Mouse (Mus musculus) midbrain, embryonic 16.5 days (tissue): Measurements from ENCODE around the gene Clcn3. TPM values are rescaled to one million over a fixed set of nuclear protein-coding genes. Genes with fewer than 3 reads are reported as not detected.
A peak's percentile ranks its signal among the peaks of the same experiment; 100 is the strongest.

ENCODE experiments used
- ATAC-seq: fragments of 200-750 bp; cut with Nextera tagmentation; 2 replicates; pipeline ENCODE4 v1.8.0; 2017; ENCODE audit warnings: moderate TSS enrichment
- H3K27ac ChIP-seq: fragments of 300-500 bp; sonication (generic); 2 replicates; pipeline ENCODE4 v1.5.1; 2014; ENCODE audit warnings: mild to moderate bottlenecking, low read length, mixed read lengths
- H3K27me3 ChIP-seq: fragments of 300-500 bp; sonication (generic); 2 replicates; pipeline ENCODE4 v1.6.1; 2014; ENCODE audit warnings: low read depth, low read length, mixed read lengths; ENCODE audit not compliant: control insufficient read depth, insufficient read depth
- H3K36me3 ChIP-seq: fragments of 300-500 bp; sonication (generic); 2 replicates; pipeline ENCODE4 v1.6.1; 2014; ENCODE audit warnings: mild to moderate bottlenecking, low read length, moderate library complexity, mixed read lengths; ENCODE audit not compliant: control insufficient read depth, insufficient read depth
- H3K4me1 ChIP-seq: fragments of 300-500 bp; sonication (generic); 2 replicates; pipeline ENCODE4 v1.6.1; 2014; ENCODE audit warnings: mild to moderate bottlenecking, low read length, mixed read lengths; ENCODE audit not compliant: control insufficient read depth, insufficient read depth
- H3K4me2 ChIP-seq: fragments of 300-500 bp; sonication (generic); 2 replicates; pipeline ENCODE4 v1.6.1; 2014; ENCODE audit warnings: mild to moderate bottlenecking, low read length, mixed read lengths
- H3K4me3 ChIP-seq: fragments of 300-500 bp; sonication (generic); 2 replicates; pipeline ENCODE4 v1.5.1; 2014; ENCODE audit warnings: low read depth, mild to moderate bottlenecking, low read length, moderate library complexity, mixed read lengths
- H3K9ac ChIP-seq: fragments of 300-500 bp; sonication (generic); 2 replicates; pipeline ENCODE4 v1.6.1; 2014; ENCODE audit warnings: low read depth, low read length, mixed read lengths
- H3K9me3 ChIP-seq: fragments of 300-500 bp; sonication (generic); replicated peaks from 2 replicates; pipeline ENCODE4 v1.6.1; 2014; ENCODE audit warnings: mild to moderate bottlenecking, low read length, mixed read lengths; ENCODE audit not compliant: control insufficient read depth, poor library complexity, severe bottlenecking
- WGBS: fragments of 180-500 bp; shearing (Covaris S2); extraction: QIAGEN DNeasy Blood & Tissue Kit; methylation state at CpG from one replicate; pipeline ENCODE4 v1.1.7; 2014; 5-methylcytosine and 5-hydroxymethylcytosine counted together
- polyA plus RNA-seq: library from polyadenylated mRNA; unstranded; fragments of >200 nt; fragmentation: Nextera tagmentation; extraction: Ambion mirVana; gene quantifications from 2 replicates; pipeline ENCODE4 v1.2.1, GENCODE M21; 2015

Gene Clcn3
- polyA plus RNA-seq, 1 experiment from 2014 or later, result 78.4 TPM

GRCm38 (mm10) chr8:60962763-60963162, 20.3 kb downstream of the Clcn3 start:
- Histone ChIP-seq H3K4me1 (no peaks in the 10 kb centered on the region), H3K27ac (no peak overlapping the region), H3K9ac (no peak overlapping the region), H3K27me3 (no peaks in the 10 kb centered on the region), H3K36me3 (no peaks in the 10 kb centered on the region), H3K4me2 (no peak overlapping the region), H3K4me3 (no peak overlapping the region), H3K9me3 (no peaks in the 10 kb centered on the region)
- no peak for ATAC-seq
- WGBS, result 94% methylated on average over 3 of the region's 3 CpGs

- WGBS, result 95% methylated on average over 7 of the region's 7 CpGs
Measured at GRCm38 (mm10) chr8:60956847-60957246, 26.3 kb downstream of the Clcn3 start.

GRCm38 (mm10) chr8:60954281-60955014, 28.7 kb downstream of the Clcn3 start:
- ATAC-seq, result peak; percentile 99
- 1% methylated on average over 15 of the region's 15 CpGs for WGBS
- Histone ChIP-seq H3K9me3 (no peaks in the 10 kb centered on the region), H3K27me3 (no peaks in the 10 kb centered on the region), H3K36me3 (no peaks in the 10 kb centered on the region), H3K4me2 (peak overlapping the region; percentile 69), H3K4me3 (peak overlapping the region; percentile 49), H3K27ac (peak overlapping the region; percentile 96), H3K4me1 (peaks cover 8% of the 10 kb centered on the region), H3K9ac (peak overlapping the region; percentile 72)

More at GRCm38 (mm10) chr8:60956847-60957246, 26.3 kb downstream of the Clcn3 start:
- H3K36me3 ChIP-seq, result no peaks in the 10 kb centered on the region
- H3K4me1 ChIP-seq, result peaks cover 8% of the 10 kb centered on the region; the same call in 1 of the 2 replicates
- H3K9me3 ChIP-seq, result no peaks in the 10 kb centered on the region
- no peak overlapping the region for H3K27ac ChIP-seq
- no peak overlapping the region for H3K4me2 ChIP-seq
- no peaks in the 10 kb centered on the region for H3K27me3 ChIP-seq
- no peak overlapping the region for H3K9ac ChIP-seq
- H3K4me3 ChIP-seq, result no peak overlapping the region
- no peak for ATAC-seq

- Histone ChIP-seq H3K9ac (no peak overlapping the region), H3K4me2 (peak overlapping the region; percentile 43), H3K4me3 (peak overlapping the region; percentile 9; the same call in 1 of the 2 replicates), H3K27ac (no peak overlapping the region), H3K9me3 (no peaks in the 10 kb centered on the region), H3K4me1 (peaks cover 8% of the 10 kb centered on the region), H3K36me3 (no peaks in the 10 kb centered on the region), H3K27me3 (no peaks in the 10 kb centered on the region)
- WGBS, result 45% methylated on average over 5 of the region's 5 CpGs
- no peak for ATAC-seq
Measured at GRCm38 (mm10) chr8:60952803-60953202, 30.3 kb downstream of the Clcn3 start.

- no peak for ATAC-seq
- Histone ChIP-seq H3K4me2 (no peak overlapping the region), H3K36me3 (no peaks in the 10 kb centered on the region), H3K9ac (no peak overlapping the region), H3K27ac (no peak overlapping the region), H3K4me3 (no peak overlapping the region), H3K27me3 (no peaks in the 10 kb centered on the region), H3K4me1 (peaks cover 8% of the 10 kb centered on the region), H3K9me3 (no peaks in the 10 kb centered on the region)
- whole genome bisulfite sequencing, result 91% methylated on average over 1 of the region's 1 CpGs
Measured at GRCm38 (mm10) chr8:60951757-60952156, 31.3 kb downstream of the Clcn3 start.

- no peaks in the 10 kb centered on the region for H3K9me3 ChIP-seq
- no peaks in the 10 kb centered on the region for H3K36me3 ChIP-seq
- WGBS, result 58% methylated on average over 4 of the region's 4 CpGs
- no peak overlapping the region for H3K9ac ChIP-seq
- no peak overlapping the region for H3K4me3 ChIP-seq
- H3K27ac ChIP-seq, result no peak overlapping the region
- peaks cover 8% of the 10 kb centered on the region for H3K4me1 ChIP-seq
- H3K27me3 ChIP-seq, result no peaks in the 10 kb centered on the region
- no peak overlapping the region for H3K4me2 ChIP-seq
- no peak for ATAC-seq
Measured at GRCm38 (mm10) chr8:60951271-60951670, 31.8 kb downstream of the Clcn3 start.

GRCm38 (mm10) chr8:60949859-60950258, 33.2 kb downstream of the Clcn3 start:
- peaks cover 8% of the 10 kb centered on the region for H3K4me1 ChIP-seq
- no peak overlapping the region for H3K9ac ChIP-seq
- no peaks in the 10 kb centered on the region for H3K36me3 ChIP-seq
- H3K27me3 ChIP-seq, result no peaks in the 10 kb centered on the region
- ATAC-seq, result no peak
- no peak overlapping the region for H3K4me2 ChIP-seq
- no peak overlapping the region for H3K4me3 ChIP-seq
- H3K9me3 ChIP-seq, result no peaks in the 10 kb centered on the region
- WGBS, result 74% methylated on average over 4 of the region's 4 CpGs
- H3K27ac ChIP-seq, result no peak overlapping the region

- Histone ChIP-seq H3K4me1 (peaks cover 3% of the 10 kb centered on the region), H3K9ac (no peak overlapping the region), H3K27me3 (no peaks in the 10 kb centered on the region), H3K27ac (no peak overlapping the region), H3K36me3 (no peaks in the 10 kb centered on the region), H3K9me3 (no peaks in the 10 kb centered on the region), H3K4me2 (no peak overlapping the region), H3K4me3 (no peak overlapping the region)
- ATAC-seq, result no peak
Measured at GRCm38 (mm10) chr8:60947503-60947902, 35.6 kb downstream of the Clcn3 start.

GRCm38 (mm10) chr8:60942867-60943266, 40.2 kb downstream of the Clcn3 start:
- WGBS, result 98% methylated on average over 2 of the region's 2 CpGs
- no peaks in the 10 kb centered on the region for H3K36me3 ChIP-seq

More at GRCm38 (mm10) chr8:60942867-60943266, 40.2 kb downstream of the Clcn3 start:
- Histone ChIP-seq H3K9ac (no peak overlapping the region), H3K27me3 (no peaks in the 10 kb centered on the region), H3K27ac (no peak overlapping the region), H3K4me2 (no peak overlapping the region), H3K9me3 (no peaks in the 10 kb centered on the region), H3K4me3 (no peak overlapping the region), H3K4me1 (no peaks in the 10 kb centered on the region)
- no peak for ATAC-seq
